Mouse (Mus musculus) urinary bladder, adult 2 months (tissue): Measurements from ENCODE around the gene Qrfp. TPM values are rescaled to one million over a fixed set of nuclear protein-coding genes. Genes with fewer than 3 reads are reported as not detected.

Source experiments
- DNase-seq: peaks from one replicate; pipeline ENCODE4 v3.0.0; 2022; ENCODE audit warnings: low spot score
- polyA plus RNA-seq: library from polyadenylated mRNA; depleted of rRNA; stranded (reverse); fragments of >200 nt; gene quantifications from 2 replicates; pipeline ENCODE4 v1.2.3, GENCODE M21; 2012

Qrfp gene
- polyA plus RNA-seq, 1 experiment: 0.03 TPM

GRCm38 (mm10) chr2:31815367-31815766 is 5.0 kb upstream of the Qrfp start:
- no peak for DNase-seq

- no peak for DNase-seq
Measured at GRCm38 (mm10) chr2:31814699-31815098, 4.3 kb upstream of the Qrfp start.

- no peak for DNase-seq
Measured at GRCm38 (mm10) chr2:31813641-31814040, 3.3 kb upstream of the Qrfp start.

GRCm38 (mm10) chr2:31811086-31811958 is 942 bp upstream of the Qrfp start:
- DNase-seq: no peak

- DNase-seq: no peak
Measured at GRCm38 (mm10) chr2:31809358-31809740, 1.0 kb downstream of the Qrfp start.

- DNase-seq: no peak
Measured at GRCm38 (mm10) chr2:31808410-31809357, 1.7 kb downstream of the Qrfp start.

- no peak for DNase-seq
Measured at GRCm38 (mm10) chr2:31806639-31807382, 3.6 kb downstream of the Qrfp start.

- DNase-seq: no peak
Measured at GRCm38 (mm10) chr2:31803480-31803879, 6.9 kb downstream of the Qrfp start.

- DNase-seq: no peak
Measured at GRCm38 (mm10) chr2:31802811-31803210, 7.6 kb downstream of the Qrfp start.

GRCm38 (mm10) chr2:31801416-31801815 is 9.0 kb downstream of the Qrfp start:
- no peak for DNase-seq

GRCm38 (mm10) chr2:31796943-31797342 is 13.4 kb downstream of the Qrfp start:
- DNase-seq: no peak

GRCm38 (mm10) chr2:31792611-31793010 is 17.8 kb downstream of the Qrfp start:
- DNase-seq: no peak

GRCm38 (mm10) chr2:31791260-31791659 is 19.1 kb downstream of the Qrfp start:
- no peak for DNase-seq

GRCm38 (mm10) chr2:31790728-31791251 is 19.6 kb downstream of the Qrfp start:
- no peak for DNase-seq

GRCm38 (mm10) chr2:31789215-31789614 is 21.2 kb downstream of the Qrfp start:
- no peak for DNase-seq

GRCm38 (mm10) chr2:31788227-31788626 is 22.2 kb downstream of the Qrfp start:
- DNase-seq: no peak

GRCm38 (mm10) chr2:31787029-31787428 is 23.4 kb downstream of the Qrfp start:
- peak; percentile 59 for DNase-seq

- no peak for DNase-seq
Measured at GRCm38 (mm10) chr2:31785074-31785473, 25.3 kb downstream of the Qrfp start.

- DNase-seq: no peak
Measured at GRCm38 (mm10) chr2:31782958-31783602, 27.3 kb downstream of the Qrfp start.

GRCm38 (mm10) chr2:31779258-31779657 is 31.1 kb downstream of the Qrfp start:
- no peak for DNase-seq

- DNase-seq: no peak
Measured at GRCm38 (mm10) chr2:31776479-31776878, 33.9 kb downstream of the Qrfp start.
